9 mouse cellular contexts compared by ENCODE assay signal in the genomic region with DNA sequence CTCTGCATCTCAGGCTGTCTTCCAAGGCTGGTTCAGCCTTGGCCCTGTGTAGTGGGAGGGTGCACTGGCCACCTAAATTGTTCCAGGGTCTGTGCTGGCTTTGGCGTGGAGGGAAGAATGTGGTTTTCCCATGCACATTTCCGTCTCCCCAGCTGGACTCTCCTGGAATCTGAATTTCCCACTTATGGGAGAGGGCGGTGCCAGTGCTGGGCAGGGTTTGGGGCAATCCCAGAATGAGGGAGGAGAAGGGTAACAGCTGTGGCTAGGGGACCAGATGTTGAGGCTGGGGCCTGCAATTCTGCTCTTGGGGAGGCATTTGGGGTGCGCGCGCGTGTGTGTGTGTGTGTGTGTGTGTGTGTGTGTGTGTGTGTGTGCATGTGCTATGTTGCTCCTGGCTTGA. TPM values are rescaled to one million over a fixed set of nuclear protein-coding genes. Genes with fewer than 3 reads are reported as not detected.
DNase-seq lines count a peak whose midpoint lies in the region; ATAC-seq lines count a peak whose summit lies in the region.
"Had no signal": no experiment of that assay in that cellular context is flagged by ENCODE, and none has a peak within 500 bp of the region (broad histone marks: within the 10 kb centered on the region; RNA-seq: fewer than 3 reads in every experiment).

No protein-coding gene starts in this region.

- no peak overlapping the region for H3K4me3 ChIP-seq in heart, embryonic 12.5 days
- H3K4me3 ChIP-seq in limb, embryonic 10.5 days: peak overlapping the region; percentile 97
- peak overlapping the region; percentile 78; the same call in 1 of the 2 replicates for H3K4me3 ChIP-seq in neural tube, embryonic 14.5 days (ENCODE audit: low read depth, low read length)

- no peak for ATAC-seq in heart, embryonic 12.5 days (ENCODE audit: insufficient number of reproducible peaks, low FRiP score)
- no peak for ATAC-seq in neural tube, embryonic 14.5 days (ENCODE audit: low read depth)
- ATAC-seq in monocyte, adult 5-6 weeks (replicated peaks; ENCODE audit: insufficient number of reproducible peaks, low FRiP score, low TSS enrichment, poor library complexity, severe bottlenecking): no peak

- H3K4me1 ChIP-seq in heart, embryonic 12.5 days (replicated peaks): peaks cover 85% of the 10 kb centered on the region
- peaks cover 96% of the 10 kb centered on the region for H3K4me1 ChIP-seq in limb, embryonic 10.5 days
- peaks cover 57% of the 10 kb centered on the region for H3K4me1 ChIP-seq in neural tube, embryonic 14.5 days (ENCODE audit: control insufficient read depth, insufficient read depth, low read length)

- DNase-seq in kidney, adult 9 months: peak; percentile 27
- no peak for DNase-seq in kidney, adult 8-10 months
- DNase-seq in limb, embryonic 10.5 days (ENCODE audit: low spot score): peak; percentile 34
- no peak for DNase-seq in cerebellum, adult 11-12 months
- DNase-seq in urinary bladder, postnatal 10 days (ENCODE audit: low spot score): no peak

- H3K27ac ChIP-seq in heart, embryonic 12.5 days (ENCODE audit: poor library complexity, severe bottlenecking): no peak overlapping the region
- H3K27ac ChIP-seq in limb, embryonic 10.5 days: peak overlapping the region; percentile 99
- H3K27ac ChIP-seq in neural tube, embryonic 14.5 days (ENCODE audit: low read depth, low read length): no peak overlapping the region

- WGBS in heart, embryonic 12.5 days: 63% methylated on average over 7 of the region's 7 CpGs
- 67% methylated on average over 6 of the region's 7 CpGs for WGBS in limb, embryonic 10.5 days
- 45% methylated on average over 7 of the region's 7 CpGs for WGBS in neural tube, embryonic 14.5 days

- H3K27me3 ChIP-seq in heart, embryonic 12.5 days (replicated peaks): no peaks in the 10 kb centered on the region
- no peaks in the 10 kb centered on the region for H3K27me3 ChIP-seq in limb, embryonic 10.5 days (ENCODE audit: low read depth, poor library complexity, severe bottlenecking)
- H3K27me3 ChIP-seq in neural tube, embryonic 14.5 days (ENCODE audit: control insufficient read depth, insufficient read depth, low read length): no peaks in the 10 kb centered on the region

- peak overlapping the region; percentile 78 for H3K4me2 ChIP-seq in heart, embryonic 12.5 days
- peak overlapping the region; percentile 92 for H3K4me2 ChIP-seq in neural tube, embryonic 14.5 days (ENCODE audit: low read depth, low read length)

- no peaks in the 10 kb centered on the region for H3K9me3 ChIP-seq in heart, embryonic 12.5 days (replicated peaks)
- H3K9me3 ChIP-seq in limb, embryonic 10.5 days (replicated peaks): no peaks in the 10 kb centered on the region
- no peaks in the 10 kb centered on the region for H3K9me3 ChIP-seq in neural tube, embryonic 14.5 days (ENCODE audit: control insufficient read depth, low read length)

- H3K9ac ChIP-seq in heart, embryonic 12.5 days: peak overlapping the region; percentile 34; the same call in 1 of the 2 replicates
- H3K9ac ChIP-seq in neural tube, embryonic 14.5 days (replicated peaks; ENCODE audit: low read depth, low read length): 0 out of 2 replicates have a peak overlapping the region, but pooled peaks have one; percentile 25

- no peaks in the 10 kb centered on the region for H3K36me3 ChIP-seq in heart, embryonic 12.5 days
- H3K36me3 ChIP-seq in limb, embryonic 10.5 days: 0 out of 2 replicates have a peak, but pooled peaks cover 9% of the 10 kb centered on the region
- no peaks in the 10 kb centered on the region for H3K36me3 ChIP-seq in neural tube, embryonic 14.5 days (ENCODE audit: control insufficient read depth, insufficient read depth, low read length)

RNA-seq across cellular contexts. Expression of gene Glis2, which starts 2.8 kb away (rescaled TPM):
- polyA plus RNA-seq in heart, embryonic 12.5 days (2016; fragmentation: Nextera tagmentation; extraction: Ambion mirVana): 24.9 and 25.5 TPM in 2 replicates
- polyA plus RNA-seq in limb, embryonic 10.5 days (2016; fragmentation: Nextera tagmentation; extraction: Ambion mirVana): 27.0 and 30.7 TPM in 2 replicates
- polyA plus RNA-seq in neural tube, embryonic 14.5 days (2014; fragmentation: Nextera tagmentation; extraction: Ambion mirVana): 13.2 and 20.3 TPM in 2 replicates
- total RNA-seq in monocyte, adult 5-6 weeks (2017): 0.19 to 0.76 TPM (median 0.64 TPM) in 3 replicates
- total RNA-seq: neutrophil, adult 5-6 weeks had no signal

RNA-seq across cellular contexts. Expression of gene Pam16, which starts 27.5 kb away (rescaled TPM):
- polyA plus RNA-seq in heart, embryonic 12.5 days (2016; fragmentation: Nextera tagmentation; extraction: Ambion mirVana): 127 and 128 TPM in 2 replicates
- 108 and 113 TPM in 2 replicates for polyA plus RNA-seq in limb, embryonic 10.5 days (2016; fragmentation: Nextera tagmentation; extraction: Ambion mirVana)
- polyA plus RNA-seq in neural tube, embryonic 14.5 days (2014; fragmentation: Nextera tagmentation; extraction: Ambion mirVana): 179 and 194 TPM in 2 replicates
- total RNA-seq in monocyte, adult 5-6 weeks (2017): 5.1 to 18.7 TPM (median 14.8 TPM) in 3 replicates

RNA-seq across cellular contexts. Expression of gene Tfap4, which starts 37.6 kb away (rescaled TPM):
- polyA plus RNA-seq in heart, embryonic 12.5 days (2016; fragmentation: Nextera tagmentation; extraction: Ambion mirVana): 8.1 and 8.4 TPM in 2 replicates
- polyA plus RNA-seq in limb, embryonic 10.5 days (2016; fragmentation: Nextera tagmentation; extraction: Ambion mirVana): 41.4 and 48.5 TPM in 2 replicates
- polyA plus RNA-seq in neural tube, embryonic 14.5 days (2014; fragmentation: Nextera tagmentation; extraction: Ambion mirVana): 7.2 and 7.8 TPM in 2 replicates
- 2.7 to 14.0 TPM (median 4.0 TPM) in 3 replicates for total RNA-seq in monocyte, adult 5-6 weeks (2017)

RNA-seq across cellular contexts. Expression of gene Vasn, which starts 42.4 kb away (rescaled TPM):
- 14.8 and 16.4 TPM in 2 replicates for polyA plus RNA-seq in heart, embryonic 12.5 days (2016; fragmentation: Nextera tagmentation; extraction: Ambion mirVana)
- polyA plus RNA-seq in limb, embryonic 10.5 days (2016; fragmentation: Nextera tagmentation; extraction: Ambion mirVana): 22.5 and 28.3 TPM in 2 replicates
- polyA plus RNA-seq in neural tube, embryonic 14.5 days (2014; fragmentation: Nextera tagmentation; extraction: Ambion mirVana): 4.4 and 6.3 TPM in 2 replicates
- 0.19 to 0.43 TPM (median 0.39 TPM) in 3 replicates for total RNA-seq in monocyte, adult 5-6 weeks (2017)

RNA-seq across cellular contexts. Expression of gene Dnaja3, which starts 42.5 kb away (rescaled TPM):
- polyA plus RNA-seq in heart, embryonic 12.5 days (2016; fragmentation: Nextera tagmentation; extraction: Ambion mirVana): 77.6 and 77.7 TPM in 2 replicates
- 64.1 and 70.2 TPM in 2 replicates for polyA plus RNA-seq in limb, embryonic 10.5 days (2016; fragmentation: Nextera tagmentation; extraction: Ambion mirVana)
- polyA plus RNA-seq in neural tube, embryonic 14.5 days (2014; fragmentation: Nextera tagmentation; extraction: Ambion mirVana): 55.0 and 61.9 TPM in 2 replicates
- 25.9 to 34.1 TPM (median 26.3 TPM) in 3 replicates for total RNA-seq in monocyte, adult 5-6 weeks (2017)

Comparison
In these comparisons a context has a peak if more than half of its experiments do, and no peak if none do; other contexts are left out.
1. DNase-seq: peak in kidney, adult 9 months (single experiment) and limb, embryonic 10.5 days (single experiment); none in kidney, adult 8-10 months (0 of 2), cerebellum, adult 11-12 months (single experiment) and urinary bladder, postnatal 10 days (single experiment).